Mouse (Mus musculus) CH12.LX (cell line): Measurements from ENCODE around the gene Plekha6. TPM values are rescaled to one million over a fixed set of nuclear protein-coding genes. Genes with fewer than 3 reads are reported as not detected.

ENCODE experiments used
- DNase-seq: peaks from one replicate; pipeline ENCODE4 v3.0.0-alpha.2; 2013; ENCODE audit errors: extremely low read depth
- H3K27ac ChIP-seq: 2 replicates; pipeline ENCODE4 v1.5.1; 2012; ENCODE audit warnings: low read depth, mild to moderate bottlenecking, control low read depth, moderate library complexity; ENCODE audit not compliant: insufficient read depth
- H3K27me3 ChIP-seq: replicated peaks from 2 replicates; pipeline ENCODE3; 2012; ENCODE audit warnings: inconsistent platforms
- H3K36me3 ChIP-seq, 2 experiments: replicated peaks in 1 of 2; 2 replicates each; pipeline versions ENCODE3 to v1.6.1; 2012; ENCODE audit warnings: inconsistent platforms in 1 of 2, low read length in 1 of 2, mild to moderate bottlenecking in 1 of 2, mixed read lengths in 1 of 2, moderate library complexity in 1 of 2; ENCODE audit not compliant: control insufficient read depth in 1 of 2, insufficient read depth in 1 of 2
- H3K4me1 ChIP-seq, 2 experiments: 2 replicates each; pipeline ENCODE4 v1.6.1; 2012; ENCODE audit warnings: inconsistent platforms in 1 of 2, moderate library complexity in 1 of 2; ENCODE audit not compliant: insufficient read depth in 2 of 2, control insufficient read depth in 1 of 2
- H3K4me2 ChIP-seq: 2 replicates; pipeline ENCODE4 v1.6.1; 2012; ENCODE audit warnings: low read depth, mild to moderate bottlenecking, control low read depth; ENCODE audit not compliant: poor library complexity, insufficient read depth, severe bottlenecking
- H3K4me3 ChIP-seq, 3 experiments: fragments of 150-350 bp in 1 of 3; sonication (generic) in 1 of 3; replicated peaks in 1 of 3; 2 replicates each; pipeline versions ENCODE3 to v1.5.1; 2011 to 2012; ENCODE audit warnings: low read depth in 2 of 3, low read length in 2 of 3, mild to moderate bottlenecking in 2 of 3, moderate library complexity in 2 of 3, control low read depth in 1 of 3, improper control_type of control experiment in 1 of 3, inconsistent platforms in 1 of 3, mixed read lengths in 1 of 3; ENCODE audit not compliant: poor library complexity in 1 of 3
- H3K79me2 ChIP-seq: replicated peaks from 2 replicates; pipeline ENCODE4 v1.6.1; 2012; ENCODE audit warnings: mild to moderate bottlenecking, moderate library complexity; ENCODE audit not compliant: control insufficient read depth, poor library complexity, insufficient read depth, severe bottlenecking; ENCODE audit errors: extremely low read depth
- H3K9ac ChIP-seq: 2 replicates; pipeline ENCODE4 v1.6.1; 2012; ENCODE audit warnings: low read depth, mild to moderate bottlenecking, control low read depth, moderate library complexity; ENCODE audit not compliant: insufficient read depth
- H3K9me3 ChIP-seq: replicated peaks from 2 replicates; pipeline ENCODE3; 2012; ENCODE audit warnings: low read length, inconsistent platforms, mixed read lengths
- CHD1 ChIP-seq: IDR thresholded peaks from 2 replicates; pipeline ENCODE4 v1.6.1; 2012; ENCODE audit warnings: low read depth, low read length, improper control_type of control experiment, inconsistent platforms
- E2F4 ChIP-seq: IDR thresholded peaks from 2 replicates; pipeline ENCODE4 v1.6.1; 2011; ENCODE audit warnings: low read depth, low read length, improper control_type of control experiment; ENCODE audit not compliant: insufficient replicate concordance
- ELF1 ChIP-seq: IDR thresholded peaks from 2 replicates; pipeline ENCODE4 v1.6.1; 2014; ENCODE audit warnings: low read depth, mild to moderate bottlenecking, inconsistent platforms, low read length, improper control_type of control experiment
- GABPA ChIP-seq: IDR thresholded peaks from 2 replicates; pipeline ENCODE4 v1.6.1; 2012; ENCODE audit warnings: low read depth, low read length, improper control_type of control experiment, inconsistent platforms; ENCODE audit not compliant: insufficient replicate concordance
- HCFC1 ChIP-seq: IDR thresholded peaks from 2 replicates; pipeline ENCODE4 v1.6.1; 2012; ENCODE audit warnings: low read depth, mild to moderate bottlenecking, inconsistent platforms, low read length, improper control_type of control experiment
- IRF4 ChIP-seq: IDR thresholded peaks from 2 replicates; pipeline ENCODE4 v1.6.1; 2014; ENCODE audit warnings: low read depth, mild to moderate bottlenecking, inconsistent platforms, low read length, improper control_type of control experiment
- MAFK ChIP-seq: IDR thresholded peaks from 2 replicates; pipeline ENCODE4 v1.6.1; 2011; ENCODE audit warnings: low read length, improper control_type of control experiment; ENCODE audit not compliant: insufficient replicate concordance
- MAX ChIP-seq: IDR thresholded peaks from 2 replicates; pipeline ENCODE4 v1.6.1; 2011; ENCODE audit warnings: low read length, improper control_type of control experiment
- MEF2A ChIP-seq: IDR thresholded peaks from 2 replicates; pipeline ENCODE4 v1.6.1; 2014; ENCODE audit warnings: low read depth, mild to moderate bottlenecking, inconsistent platforms, low read length, improper control_type of control experiment, borderline replicate concordance
- MYC ChIP-seq: IDR thresholded peaks from 2 replicates; pipeline ENCODE4 v1.6.1; 2011; ENCODE audit warnings: low read depth, mild to moderate bottlenecking, improper control_type of control experiment, low read length
- NELFE ChIP-seq: IDR thresholded peaks from 2 replicates; pipeline ENCODE4 v1.6.1; 2011; ENCODE audit warnings: low read depth, low read length, improper control_type of control experiment
- NRF1 ChIP-seq: IDR thresholded peaks from 2 replicates; pipeline ENCODE4 v1.6.1; 2014; ENCODE audit warnings: low read depth, mild to moderate bottlenecking, inconsistent platforms, low read length, improper control_type of control experiment, moderate library complexity
- PAX5 ChIP-seq: IDR thresholded peaks from 2 replicates; pipeline ENCODE4 v1.6.1; 2012; ENCODE audit warnings: low read length, inconsistent platforms, mixed read lengths
- RAD21 ChIP-seq: IDR thresholded peaks from 2 replicates; pipeline ENCODE4 v1.6.1; 2011; ENCODE audit warnings: low read depth, mild to moderate bottlenecking, low read length, improper control_type of control experiment, moderate library complexity
- TBP ChIP-seq: conservative IDR thresholded peaks from 2 replicates; pipeline ENCODE4 v1.6.1; 2011; ENCODE audit warnings: low read depth, low read length, improper control_type of control experiment
- UBTF ChIP-seq: IDR thresholded peaks from 2 replicates; pipeline ENCODE4 v1.6.1; 2012; ENCODE audit warnings: low read depth, mild to moderate bottlenecking, inconsistent platforms, low read length, improper control_type of control experiment, moderate library complexity
- USF1 ChIP-seq: IDR thresholded peaks from 2 replicates; pipeline ENCODE4 v1.6.1; 2014; ENCODE audit warnings: low read depth, mild to moderate bottlenecking, inconsistent platforms, low read length, improper control_type of control experiment
- USF2 ChIP-seq: conservative IDR thresholded peaks from 2 replicates; pipeline ENCODE4 v1.6.1; 2011; ENCODE audit warnings: low read depth, low read length, improper control_type of control experiment
- ZC3H11A ChIP-seq: IDR thresholded peaks from 2 replicates; pipeline ENCODE4 v1.6.1; 2012; ENCODE audit warnings: low read depth, mild to moderate bottlenecking, inconsistent platforms, low read length, improper control_type of control experiment
- ZKSCAN1 ChIP-seq: IDR thresholded peaks from 2 replicates; pipeline ENCODE4 v1.6.1; 2012; ENCODE audit warnings: low read depth, inconsistent platforms, low read length, improper control_type of control experiment, borderline replicate concordance
- ZMIZ1 ChIP-seq: IDR thresholded peaks from 2 replicates; pipeline ENCODE4 v1.6.1; 2012; ENCODE audit warnings: low read depth, mild to moderate bottlenecking, inconsistent platforms, low read length, improper control_type of control experiment
- dilution Hi-C: fragments of 300-500 bp; cut with MboI; formaldehyde crosslinking; loops from 2 replicates; pipeline ENCODE4 v1.14.3; 2020; ENCODE audit warnings: low sequenced_read_pairs; ENCODE audit not compliant: extremely low pct_unique_long_range_greater_than_20kb, extremely low pct_ligation_motif_present
- in situ Hi-C: fragments of 300-500 bp; cut with MboI; formaldehyde crosslinking; loops from 3 replicates; pipeline ENCODE4 v1.14.3; 2019; ENCODE audit warnings: low sequenced_read_pairs, low pct_ligation_motif_present, low pct_unique_long_range_greater_than_20kb, mixed read lengths
- polyA plus RNA-seq: library from polyadenylated mRNA; unstranded; fragments of >175 nt; gene quantifications from 2 replicates; pipeline ENCODE4 v1.2.1, GENCODE M21; 2012; ENCODE audit warnings: low read depth; ENCODE audit not compliant: insufficient read length
- total RNA-seq, 2 experiments: library from RNA; depleted of rRNA; stranded (reverse); fragments of 300-350 nt in 1 of 2; fragments of >200 nt in 1 of 2; gene quantifications; 2 replicates each; pipeline ENCODE4 v1.2.3; 2012 to 2014

The Plekha6 gene
- total and polyA plus RNA-seq, 3 experiments: 0.07 TPM; not detected in 2

DNA sequence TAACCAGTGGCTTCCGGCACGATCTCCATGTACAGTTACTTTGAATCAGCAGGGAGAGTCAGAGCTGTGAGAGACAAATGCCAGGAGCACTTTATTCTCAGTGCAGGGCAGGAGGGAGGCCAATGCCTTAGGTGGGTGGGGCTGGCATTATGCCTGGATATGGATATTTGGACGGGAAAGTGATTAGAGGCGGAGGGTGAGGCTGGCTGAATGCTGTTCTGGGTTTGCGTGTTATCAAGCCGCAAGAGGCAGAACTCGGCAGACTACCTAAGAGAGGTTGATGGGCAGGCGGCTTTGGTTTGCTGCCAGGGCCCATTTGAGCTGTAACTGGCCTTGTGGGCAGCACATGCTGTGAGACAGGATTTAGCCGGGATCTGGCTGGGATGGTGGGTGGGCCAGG, 62.9 kb downstream of the Plekha6 start:
- Histone ChIP-seq H3K4me1 (no peaks in the 10 kb centered on the region), H3K27me3 (peaks cover 97% of the 10 kb centered on the region), H3K27ac (no peak overlapping the region), H3K9me3 (no peaks in the 10 kb centered on the region), H3K9ac (no peak overlapping the region), H3K4me2 (no peak overlapping the region), H3K79me2 (no peaks in the 10 kb centered on the region), H3K36me3 (no peaks in the 10 kb centered on the region), H3K4me3 (no peak overlapping the region)
- no peak for DNase-seq
- dilution Hi-C loops: no loop called here
- in situ Hi-C loops: no loop called here
- TF ChIP-seq ZC3H11A: no peak
- TF ChIP-seq USF2: no peak
- no peak for TF ChIP-seq RAD21
- TF ChIP-seq USF1: no peak
- TF ChIP-seq MYC: no peak
- TF ChIP-seq NELFE: no peak
- TF ChIP-seq E2F4: no peak
- TF ChIP-seq MEF2A: no peak
- TF ChIP-seq CHD1: no peak
- no peak for TF ChIP-seq ZKSCAN1
- no peak for TF ChIP-seq GABPA
- no peak for TF ChIP-seq TBP
- TF ChIP-seq ZMIZ1: no peak

DNA sequence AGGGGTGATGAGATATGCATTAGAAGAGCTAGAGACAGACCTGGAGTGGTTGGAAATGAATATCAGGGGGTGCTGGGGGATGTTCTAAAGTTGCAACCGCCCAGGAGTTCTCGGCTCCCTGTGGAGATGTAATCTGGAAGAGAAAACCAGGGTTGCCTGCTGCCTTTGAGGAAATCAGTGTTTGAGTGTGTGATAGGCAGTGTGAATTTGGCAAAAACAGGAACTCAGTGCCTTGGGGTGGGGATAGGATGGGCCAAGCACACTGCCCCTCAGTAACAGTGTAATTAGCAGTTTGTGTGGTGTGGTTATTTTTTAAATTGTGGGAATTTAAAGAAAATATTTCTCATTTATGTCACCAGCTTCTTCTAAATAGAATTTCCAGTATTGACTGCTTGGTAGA, 63.4 kb downstream of the Plekha6 start:
- Histone ChIP-seq H3K4me3 (no peak overlapping the region), H3K9me3 (no peaks in the 10 kb centered on the region), H3K4me1 (no peaks in the 10 kb centered on the region), H3K27ac (no peak overlapping the region), H3K9ac (no peak overlapping the region), H3K4me2 (no peak overlapping the region), H3K79me2 (no peaks in the 10 kb centered on the region), H3K36me3 (no peaks in the 10 kb centered on the region)
- dilution Hi-C loops: no loop called here
- no peak for DNase-seq
- no peak for TF ChIP-seq UBTF
- TF ChIP-seq, all 38 proteins: peak for 0
- in situ Hi-C loops: no loop called here
- H3K27me3 ChIP-seq: peaks cover 97% of the 10 kb centered on the region

DNA sequence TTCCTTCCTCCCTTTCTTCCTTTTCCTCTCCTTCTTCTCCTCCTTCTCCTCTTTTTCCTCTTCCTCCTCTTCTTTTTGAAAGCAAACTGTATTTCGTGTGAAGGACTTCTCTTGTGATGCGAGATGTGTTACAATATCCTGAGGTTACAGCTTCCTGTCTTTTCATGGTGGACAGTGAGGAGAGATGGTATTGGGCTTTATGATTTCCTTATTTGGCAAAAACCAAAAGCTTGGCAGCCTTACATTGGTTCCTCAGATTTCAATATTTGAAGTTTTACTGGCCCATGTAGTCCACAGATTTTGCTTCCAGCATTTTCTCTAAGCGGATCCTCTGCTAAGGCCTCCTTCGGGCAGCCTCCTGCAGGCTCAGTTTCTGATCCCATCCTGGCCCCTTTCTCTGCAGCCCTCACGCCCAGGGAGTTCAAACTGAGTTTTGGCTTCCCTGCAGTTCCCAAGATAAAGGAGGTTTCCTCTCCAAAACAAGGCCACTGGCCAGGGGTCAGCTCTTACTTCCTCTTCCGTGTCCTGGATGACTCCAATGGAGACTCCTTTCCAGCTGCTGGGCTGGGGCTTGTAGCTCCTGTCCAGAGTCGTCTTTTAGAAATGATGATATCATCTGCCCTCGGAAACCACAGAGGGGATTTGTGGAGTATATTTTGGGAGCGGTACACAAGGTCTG, 64.9 kb downstream of the Plekha6 start:
- H3K36me3 ChIP-seq: no peaks in the 10 kb centered on the region
- dilution Hi-C loops (no loop called here), in situ Hi-C loops (no loop called here)
- no peaks in the 10 kb centered on the region for H3K9me3 ChIP-seq
- no peak overlapping the region for H3K27ac ChIP-seq
- TF ChIP-seq TBP (no peak), MAX (no peak), E2F4 (no peak), ELF1 (no peak), IRF4 (no peak), NELFE (no peak), MAFK (no peak), NRF1 (no peak), PAX5 (no peak), HCFC1 (no peak), ZKSCAN1 (no peak), MEF2A (no peak), UBTF (no peak)
- no peaks in the 10 kb centered on the region for H3K4me1 ChIP-seq
- H3K4me3 ChIP-seq: no peak overlapping the region
- H3K4me2 ChIP-seq: no peak overlapping the region
- DNase-seq: no peak
- H3K9ac ChIP-seq: no peak overlapping the region
- peaks cover 96% of the 10 kb centered on the region for H3K27me3 ChIP-seq
- no peaks in the 10 kb centered on the region for H3K79me2 ChIP-seq
